Mouse (Mus musculus) ES-Bruce4 (cell line): ENCODE data around the gene Cyfip1.

Experiments
- CTCF ChIP-seq: IDR thresholded peaks from one replicate; pipeline ENCODE4 v1.8.1; 2011; ENCODE audit warnings: low read depth, low read length
- POLR2A ChIP-seq: IDR thresholded peaks from one replicate; pipeline ENCODE4 v1.8.1; 2011; ENCODE audit warnings: low read length; ENCODE audit not compliant: insufficient read depth

- no peak for TF ChIP-seq CTCF
- no peak for TF ChIP-seq POLR2A
Observed at GRCm38 (mm10) chr7:55849948-55850571, 8.5 kb downstream of the Cyfip1 start.
